Mouse (Mus musculus): Measurements from ENCODE around the gene Igf2bp3. TPM values are rescaled to one million over a fixed set of nuclear protein-coding genes. Genes with fewer than 3 reads are reported as not detected.

Igf2bp3 gene
- polyA plus RNA-seq, 1 experiment: 22.0 TPM

- TF ChIP-seq POLR2A (IDR thresholded peaks at IDR 0.05; ENCODE audit: borderline replicate concordance, extremely low read depth, insufficient read depth, insufficient read length, poor library complexity, severe bottlenecking) (no peak), CTCF (IDR thresholded peaks at IDR 0.05; ENCODE audit: borderline replicate concordance, extremely low read depth, insufficient read depth, insufficient read length) (no peak)
- DNase-seq (ENCODE audit: low read depth): peak; percentile 52
Measured at GRCm38 (mm10) chr6:49208935-49209334, 5.8 kb downstream of the Igf2bp3 start.

- peak; percentile 34 for DNase-seq (ENCODE audit: low read depth)
- TF ChIP-seq CTCF (IDR thresholded peaks at IDR 0.05; ENCODE audit: borderline replicate concordance, extremely low read depth, insufficient read depth, insufficient read length) (peak; percentile 5; the same call in 1 of the 2 replicates), POLR2A (IDR thresholded peaks at IDR 0.05; ENCODE audit: borderline replicate concordance, extremely low read depth, insufficient read depth, insufficient read length, poor library complexity, severe bottlenecking) (no peak)
Measured at GRCm38 (mm10) chr6:49208297-49208930, 6.3 kb downstream of the Igf2bp3 start.

GRCm38 (mm10) chr6:49206416-49206815, 8.3 kb downstream of the Igf2bp3 start:
- TF ChIP-seq CTCF (IDR thresholded peaks at IDR 0.05; ENCODE audit: borderline replicate concordance, extremely low read depth, insufficient read depth, insufficient read length): no peak
- TF ChIP-seq POLR2A (IDR thresholded peaks at IDR 0.05; ENCODE audit: borderline replicate concordance, extremely low read depth, insufficient read depth, insufficient read length, poor library complexity, severe bottlenecking): no peak
- peak; percentile 55 for DNase-seq (ENCODE audit: low read depth)

- no peak for TF ChIP-seq POLR2A (IDR thresholded peaks at IDR 0.05; ENCODE audit: borderline replicate concordance, extremely low read depth, insufficient read depth, insufficient read length, poor library complexity, severe bottlenecking)
- no peak for TF ChIP-seq CTCF (IDR thresholded peaks at IDR 0.05; ENCODE audit: borderline replicate concordance, extremely low read depth, insufficient read depth, insufficient read length)
- DNase-seq (ENCODE audit: low read depth): no peak
Measured at GRCm38 (mm10) chr6:49195188-49195587, 19.6 kb downstream of the Igf2bp3 start.

GRCm38 (mm10) chr6:49194536-49194935, 20.2 kb downstream of the Igf2bp3 start:
- TF ChIP-seq CTCF (IDR thresholded peaks at IDR 0.05; ENCODE audit: borderline replicate concordance, extremely low read depth, insufficient read depth, insufficient read length): no peak
- TF ChIP-seq POLR2A (IDR thresholded peaks at IDR 0.05; ENCODE audit: borderline replicate concordance, extremely low read depth, insufficient read depth, insufficient read length, poor library complexity, severe bottlenecking): no peak
- no peak for DNase-seq (ENCODE audit: low read depth)

GRCm38 (mm10) chr6:49189363-49189762, 25.4 kb downstream of the Igf2bp3 start:
- TF ChIP-seq POLR2A (IDR thresholded peaks at IDR 0.05; ENCODE audit: borderline replicate concordance, extremely low read depth, insufficient read depth, insufficient read length, poor library complexity, severe bottlenecking) (no peak), CTCF (IDR thresholded peaks at IDR 0.05; ENCODE audit: borderline replicate concordance, extremely low read depth, insufficient read depth, insufficient read length) (peak; percentile 32; the same call in 1 of the 2 replicates)
- no peak for DNase-seq (ENCODE audit: low read depth)

- TF ChIP-seq POLR2A (IDR thresholded peaks at IDR 0.05; ENCODE audit: borderline replicate concordance, extremely low read depth, insufficient read depth, insufficient read length, poor library complexity, severe bottlenecking): no peak
- TF ChIP-seq CTCF (IDR thresholded peaks at IDR 0.05; ENCODE audit: borderline replicate concordance, extremely low read depth, insufficient read depth, insufficient read length): peak; percentile 33; the same call in 1 of the 2 replicates
- no peak for DNase-seq (ENCODE audit: low read depth)
Measured at GRCm38 (mm10) chr6:49187299-49187698, 27.5 kb downstream of the Igf2bp3 start.

- no peak for DNase-seq (ENCODE audit: low read depth)
- TF ChIP-seq POLR2A (IDR thresholded peaks at IDR 0.05; ENCODE audit: borderline replicate concordance, extremely low read depth, insufficient read depth, insufficient read length, poor library complexity, severe bottlenecking) (no peak), CTCF (IDR thresholded peaks at IDR 0.05; ENCODE audit: borderline replicate concordance, extremely low read depth, insufficient read depth, insufficient read length) (no peak)
Measured at GRCm38 (mm10) chr6:49176018-49176417, 38.7 kb downstream of the Igf2bp3 start.

GRCm38 (mm10) chr6:49174616-49175015, 40.1 kb downstream of the Igf2bp3 start:
- no peak for DNase-seq (ENCODE audit: low read depth)
- TF ChIP-seq CTCF (IDR thresholded peaks at IDR 0.05; ENCODE audit: borderline replicate concordance, extremely low read depth, insufficient read depth, insufficient read length) (no peak), POLR2A (IDR thresholded peaks at IDR 0.05; ENCODE audit: borderline replicate concordance, extremely low read depth, insufficient read depth, insufficient read length, poor library complexity, severe bottlenecking) (no peak)

GRCm38 (mm10) chr6:49173674-49174073, 41.1 kb downstream of the Igf2bp3 start:
- TF ChIP-seq POLR2A (IDR thresholded peaks at IDR 0.05; ENCODE audit: borderline replicate concordance, extremely low read depth, insufficient read depth, insufficient read length, poor library complexity, severe bottlenecking): no peak
- TF ChIP-seq CTCF (IDR thresholded peaks at IDR 0.05; ENCODE audit: borderline replicate concordance, extremely low read depth, insufficient read depth, insufficient read length): no peak
- DNase-seq (ENCODE audit: low read depth): no peak

GRCm38 (mm10) chr6:49173265-49173664, 41.5 kb downstream of the Igf2bp3 start:
- TF ChIP-seq POLR2A (IDR thresholded peaks at IDR 0.05; ENCODE audit: borderline replicate concordance, extremely low read depth, insufficient read depth, insufficient read length, poor library complexity, severe bottlenecking) (no peak), CTCF (IDR thresholded peaks at IDR 0.05; ENCODE audit: borderline replicate concordance, extremely low read depth, insufficient read depth, insufficient read length) (no peak)
- DNase-seq (ENCODE audit: low read depth): no peak

GRCm38 (mm10) chr6:49171216-49171615, 43.5 kb downstream of the Igf2bp3 start:
- peak; percentile 20 for DNase-seq (ENCODE audit: low read depth)

More at GRCm38 (mm10) chr6:49171216-49171615, 43.5 kb downstream of the Igf2bp3 start:
- TF ChIP-seq CTCF (IDR thresholded peaks at IDR 0.05; ENCODE audit: borderline replicate concordance, extremely low read depth, insufficient read depth, insufficient read length) (no peak), POLR2A (IDR thresholded peaks at IDR 0.05; ENCODE audit: borderline replicate concordance, extremely low read depth, insufficient read depth, insufficient read length, poor library complexity, severe bottlenecking) (no peak)
